9 mouse cellular contexts compared by ENCODE assay signal in genomic region chr2:17731831-17732200, GRCm38 (mm10). TPM values are rescaled to one million over a fixed set of nuclear protein-coding genes. Genes with fewer than 3 reads are reported as not detected.
DNase-seq lines count a peak whose midpoint lies in the region; ATAC-seq lines count a peak whose summit lies in the region.
"Had no signal": no experiment of that assay in that cellular context is flagged by ENCODE, and none has a peak within 500 bp of the region (broad histone marks: within the 10 kb centered on the region; RNA-seq: fewer than 3 reads in every experiment).

No protein-coding gene starts in this region.

- H3K9me3 ChIP-seq in heart, embryonic 14.5 days (ENCODE audit: control insufficient read depth, low read length): no peaks in the 10 kb centered on the region
- H3K9me3 ChIP-seq in hindbrain, embryonic 10.5 days: no peaks in the 10 kb centered on the region
- H3K9me3 ChIP-seq in liver, embryonic 16.5 days (replicated peaks; ENCODE audit: control insufficient read depth, low read length): no peaks in the 10 kb centered on the region

- 20% methylated on average over 6 of the region's 6 CpGs for WGBS in heart, embryonic 14.5 days
- 9% methylated on average over 6 of the region's 6 CpGs for WGBS in hindbrain, embryonic 10.5 days
- WGBS in liver, embryonic 16.5 days (ENCODE audit: insufficient replicate concordance): 13% methylated on average over 6 of the region's 6 CpGs

- intact Hi-C loops in heart, postnatal 36 days (cut with DNase I): no loop called here

- H3K27me3 ChIP-seq in heart, embryonic 14.5 days (ENCODE audit: control insufficient read depth, insufficient read depth, low read length): peaks cover 20% of the 10 kb centered on the region; the same call in 1 of the 2 replicates
- H3K27me3 ChIP-seq in hindbrain, embryonic 10.5 days (ENCODE audit: insufficient read depth, poor library complexity, severe bottlenecking): peaks cover 59% of the 10 kb centered on the region
- peaks cover 31% of the 10 kb centered on the region for H3K27me3 ChIP-seq in liver, embryonic 16.5 days (ENCODE audit: control insufficient read depth, insufficient read depth, low read depth, low read length)

- H3K4me3 ChIP-seq in heart, embryonic 14.5 days (ENCODE audit: control insufficient read depth in 1 of 2, insufficient read depth in 1 of 2, low read depth in 1 of 2, low read length in 2 of 2): peak overlapping the region in 1 of 2 experiments; percentile 70; a peak in 1 of 4 replicates
- H3K4me3 ChIP-seq in hindbrain, embryonic 10.5 days: peak overlapping the region; percentile 73
- no peak overlapping the region for H3K4me3 ChIP-seq in liver, embryonic 16.5 days (ENCODE audit: low read depth, low read length)

- peaks cover 4 to 9% of the 10 kb centered on the region in 2 experiments; a peak in 3 of 4 replicates for H3K4me1 ChIP-seq in heart, embryonic 14.5 days (ENCODE audit: control insufficient read depth in 2 of 2, insufficient read depth in 2 of 2, low read length in 2 of 2)
- H3K4me1 ChIP-seq in hindbrain, embryonic 10.5 days (replicated peaks): peaks cover 32% of the 10 kb centered on the region
- H3K4me1 ChIP-seq in liver, embryonic 16.5 days (ENCODE audit: control insufficient read depth, low read depth, low read length): peaks cover 2% of the 10 kb centered on the region; the same call in 1 of the 2 replicates

- ATAC-seq in heart, embryonic 14.5 days (ENCODE audit: insufficient number of reproducible peaks, insufficient read depth, low FRiP score, low read depth): no peak
- no peak for ATAC-seq in liver, embryonic 16.5 days (ENCODE audit: low read depth)

- DNase-seq in heart, postnatal 36 days: no peak
- DNase-seq in Muller cell, postnatal 12 days (ENCODE audit: inconsistent ontology term): peak; percentile 20
- no peak for DNase-seq in hindbrain, embryonic 10.5 days (ENCODE audit: low spot score)
- no peak for DNase-seq in urinary bladder, postnatal 25 days (ENCODE audit: low spot score)
- no peak for DNase-seq in embryo, embryonic 9.5 days (ENCODE audit: extremely low spot score)
- no peak for DNase-seq in thymus, postnatal 25 days
- DNase-seq: B cell, adult 2 months had no signal

- H3K4me2 ChIP-seq in heart, embryonic 14.5 days (ENCODE audit: low read length): peak overlapping the region; percentile 99
- H3K4me2 ChIP-seq in liver, embryonic 16.5 days (ENCODE audit: low read depth, low read length): peak overlapping the region; percentile 66; the same call in 1 of the 2 replicates

- H3K9ac ChIP-seq in heart, embryonic 14.5 days (ENCODE audit: low read length): no peak overlapping the region
- H3K9ac ChIP-seq in liver, embryonic 16.5 days (ENCODE audit: low read depth, low read length): no peak overlapping the region

- no peaks in the 10 kb centered on the region for H3K36me3 ChIP-seq in heart, embryonic 14.5 days (ENCODE audit: control insufficient read depth, insufficient read depth, low read length)
- no peaks in the 10 kb centered on the region for H3K36me3 ChIP-seq in hindbrain, embryonic 10.5 days
- no peaks in the 10 kb centered on the region for H3K36me3 ChIP-seq in liver, embryonic 16.5 days (ENCODE audit: control insufficient read depth, insufficient read depth)

- no peak overlapping the region for H3K27ac ChIP-seq in heart, embryonic 14.5 days (replicated peaks in 1 of 2; ENCODE audit: control insufficient read depth in 1 of 2, insufficient read depth in 1 of 2, low read depth in 2 of 2, low read length in 2 of 2)
- peak overlapping the region; percentile 87 for H3K27ac ChIP-seq in hindbrain, embryonic 10.5 days
- H3K27ac ChIP-seq in liver, embryonic 16.5 days (ENCODE audit: low read length): no peak overlapping the region

RNA-seq across cellular contexts. Expression of gene Nebl, which starts 0.6 kb away (rescaled TPM):
- 346 and 364 TPM in 2 replicates for polyA plus RNA-seq in heart, embryonic 14.5 days (2014; fragmentation: Nextera tagmentation; extraction: Ambion mirVana)
- total RNA-seq in heart, postnatal 36 days (2021): 100 to 1,000 TPM; 359 to 378 TPM
- polyA plus RNA-seq in hindbrain, embryonic 10.5 days (2016; fragmentation: Nextera tagmentation; extraction: Ambion mirVana): 6.3 and 8.1 TPM in 2 replicates
- 0.22 and 0.27 TPM in 2 replicates for polyA plus RNA-seq in liver, embryonic 16.5 days (2015; fragmentation: Nextera tagmentation; extraction: Ambion mirVana)

Comparison
In these comparisons a context has a peak if more than half of its experiments do, and no peak if none do; other contexts are left out.
1. RNA of gene Nebl, which starts 0.6 kb away (polyA plus RNA-seq): 346 to 364 TPM in heart, embryonic 14.5 days; 6.3 to 8.1 TPM in hindbrain, embryonic 10.5 days and 0.22 to 0.27 TPM in liver, embryonic 16.5 days; every median in the first group is over 10 times any median in the second.